Mouse (Mus musculus) heart, embryonic 11.5 days (tissue): ENCODE measurements around the gene Ucp2. TPM values are rescaled to one million over a fixed set of nuclear protein-coding genes. Genes with fewer than 3 reads are reported as not detected.

Experiments used
- ATAC-seq: fragments of 200-750 bp; cut with Nextera tagmentation; replicated peaks from 2 replicates; pipeline ENCODE4 v1.8.0; 2017; ENCODE audit warnings: moderate library complexity; ENCODE audit not compliant: insufficient number of reproducible peaks, low FRiP score, low TSS enrichment
- H3K27ac ChIP-seq: fragments of 300-500 bp; sonication (generic); 2 replicates; pipeline ENCODE4 v1.5.1; 2014; ENCODE audit warnings: mild to moderate bottlenecking, low read depth, low read length
- H3K27me3 ChIP-seq: fragments of 300-500 bp; sonication (generic); 2 replicates; pipeline ENCODE4 v1.6.1; 2014; ENCODE audit warnings: mild to moderate bottlenecking, low read length, mixed read lengths; ENCODE audit not compliant: control insufficient read depth, insufficient read depth
- H3K36me3 ChIP-seq: fragments of 300-500 bp; sonication (generic); 2 replicates; pipeline ENCODE4 v1.6.1; 2014; ENCODE audit warnings: mild to moderate bottlenecking, low read length, moderate library complexity, mixed read lengths; ENCODE audit not compliant: control insufficient read depth, insufficient read depth
- H3K4me1 ChIP-seq: fragments of 300-500 bp; sonication (generic); 2 replicates; pipeline ENCODE4 v1.6.1; 2014; ENCODE audit warnings: low read length; ENCODE audit not compliant: control insufficient read depth, insufficient read depth
- H3K4me2 ChIP-seq: fragments of 300-500 bp; sonication (generic); 2 replicates; pipeline ENCODE4 v1.6.1; 2014; ENCODE audit warnings: mild to moderate bottlenecking, moderate library complexity
- H3K4me3 ChIP-seq: fragments of 300-500 bp; sonication (generic); 2 replicates; pipeline ENCODE4 v1.5.1; 2014; ENCODE audit warnings: low read depth, low read length
- H3K9ac ChIP-seq: fragments of 300-500 bp; sonication (generic); 2 replicates; pipeline ENCODE4 v1.6.1; 2014; ENCODE audit warnings: mild to moderate bottlenecking, low read depth, low read length, moderate library complexity
- H3K9me3 ChIP-seq: fragments of 300-500 bp; sonication (generic); replicated peaks from 2 replicates; pipeline ENCODE4 v1.6.1; 2016; ENCODE audit warnings: low read length; ENCODE audit not compliant: control insufficient read depth
- WGBS: fragments of 180-500 bp; shearing (Covaris S2); extraction: QIAGEN DNeasy Blood & Tissue Kit; methylation state at CpG from one replicate; pipeline ENCODE4 v1.1.7; 2014; ENCODE audit not compliant: insufficient replicate concordance; 5-methylcytosine and 5-hydroxymethylcytosine counted together
- polyA plus RNA-seq: library from polyadenylated mRNA; unstranded; fragments of >200 nt; fragmentation: Nextera tagmentation; extraction: Ambion mirVana; gene quantifications from 2 replicates; pipeline ENCODE4 v1.2.1, GENCODE M21; 2014

The Ucp2 gene
- polyA plus RNA-seq, 1 experiment from 2014 or later = 245 TPM

DNA sequence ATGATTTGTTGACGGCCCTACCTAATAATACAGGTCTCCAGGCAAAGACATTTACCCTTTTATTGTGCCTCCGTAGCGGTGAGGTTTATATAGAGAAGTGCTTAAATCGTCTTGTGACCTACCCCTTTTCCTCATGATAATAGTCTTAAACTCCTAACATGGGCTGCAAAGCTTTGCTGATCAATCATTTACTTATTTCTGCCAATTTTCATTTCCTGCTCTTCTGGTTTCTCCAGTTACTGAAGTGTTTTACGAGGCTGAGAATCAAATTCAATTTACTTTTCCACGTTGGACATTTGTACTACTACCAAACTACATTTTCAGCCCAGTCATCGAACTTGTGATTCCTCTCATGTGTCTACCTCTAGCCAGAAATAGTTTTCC, 44.4 kb downstream of the Ucp2 start:
- H3K36me3 ChIP-seq = peaks cover 12% of the 10 kb centered on the region
- H3K9ac ChIP-seq = peak overlapping the region; percentile 87
- H3K27ac ChIP-seq = peak overlapping the region; percentile 73; the same call in 1 of the 2 replicates
- WGBS = 30% methylated on average over 7 of the region's 7 CpGs
- H3K4me2 ChIP-seq = peak overlapping the region; percentile 81
- no peak for ATAC-seq
- no peaks in the 10 kb centered on the region for H3K27me3 ChIP-seq
- peak overlapping the region; percentile 78 for H3K4me3 ChIP-seq
- no peaks in the 10 kb centered on the region for H3K9me3 ChIP-seq
- peaks cover 9% of the 10 kb centered on the region; the same call in 1 of the 2 replicates for H3K4me1 ChIP-seq

DNA sequence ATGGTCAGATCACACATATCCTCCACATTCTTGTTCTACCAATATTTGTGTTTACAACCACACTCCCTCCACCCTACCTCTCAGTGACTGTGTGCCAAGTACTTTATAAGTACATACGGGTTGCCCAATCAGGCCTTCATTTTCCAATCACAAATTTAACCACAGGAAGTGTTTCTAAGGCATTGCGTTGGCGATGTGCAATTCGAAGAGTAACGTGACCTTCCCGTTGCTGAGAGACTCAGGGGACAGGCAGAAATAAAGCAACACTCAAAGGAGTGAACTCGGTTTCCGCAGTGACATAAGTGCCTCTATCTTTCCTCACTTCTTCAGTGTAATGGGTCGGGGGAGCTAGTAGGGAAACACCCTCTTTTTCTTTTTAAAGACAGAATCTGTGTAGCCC, 46.4 kb downstream of the Ucp2 start:
- Histone ChIP-seq H3K27me3 (no peaks in the 10 kb centered on the region), H3K4me3 (no peak overlapping the region), H3K9ac (no peak overlapping the region), H3K36me3 (peaks cover 12% of the 10 kb centered on the region), H3K4me2 (no peak overlapping the region), H3K4me1 (peaks cover 9% of the 10 kb centered on the region; the same call in 1 of the 2 replicates), H3K27ac (no peak overlapping the region), H3K9me3 (no peaks in the 10 kb centered on the region)
- no peak for ATAC-seq
- WGBS = 92% methylated on average over 9 of the region's 9 CpGs

- Histone ChIP-seq H3K27me3 (no peaks in the 10 kb centered on the region), H3K27ac (no peak overlapping the region), H3K36me3 (peaks cover 7% of the 10 kb centered on the region), H3K4me2 (no peak overlapping the region), H3K4me3 (no peak overlapping the region), H3K9ac (no peak overlapping the region), H3K9me3 (no peaks in the 10 kb centered on the region), H3K4me1 (peaks cover 10% of the 10 kb centered on the region)
- WGBS = 34% methylated on average over 1 of the region's 1 CpGs
- no peak for ATAC-seq
These were observed 51.3 kb downstream of the Ucp2 start for GRCm38 (mm10) chr7:100544437-100544836.

DNA sequence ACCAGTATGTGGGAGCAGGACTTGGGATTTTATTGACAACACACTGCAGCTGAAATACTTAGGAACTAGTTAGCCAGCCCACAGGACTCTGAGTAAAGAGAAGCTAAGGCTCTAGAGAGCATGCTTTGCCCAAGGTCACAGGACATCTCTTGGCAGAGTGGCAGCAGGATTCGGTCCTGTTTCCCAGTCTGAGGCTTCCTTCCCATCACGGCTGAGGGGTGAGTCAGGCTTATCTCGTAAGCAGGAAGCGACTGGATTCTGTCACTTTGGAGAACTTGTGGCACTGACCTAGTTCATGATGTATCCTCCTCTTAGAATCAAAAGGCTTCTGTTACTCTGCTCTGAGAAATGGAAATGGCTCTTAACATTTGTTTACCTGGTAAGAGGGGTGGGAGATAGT, 54.5 kb downstream of the Ucp2 start:
- Histone ChIP-seq H3K36me3 (0 out of 2 replicates have a peak, but pooled peaks cover 3% of the 10 kb centered on the region), H3K4me2 (no peak overlapping the region), H3K27me3 (no peaks in the 10 kb centered on the region), H3K4me1 (peaks cover 16% of the 10 kb centered on the region), H3K9ac (no peak overlapping the region), H3K9me3 (no peaks in the 10 kb centered on the region), H3K4me3 (no peak overlapping the region), H3K27ac (peak overlapping the region; percentile 51)
- ATAC-seq = no peak; the same call in 1 of the 2 replicates
- WGBS = 17% methylated on average over 4 of the region's 4 CpGs

GRCm38 (mm10) chr7:100549796-100550195, 56.7 kb downstream of the Ucp2 start:
- 65% methylated on average over 3 of the region's 3 CpGs for WGBS
- Histone ChIP-seq H3K27ac (no peak overlapping the region), H3K4me3 (no peak overlapping the region), H3K9me3 (no peaks in the 10 kb centered on the region), H3K27me3 (no peaks in the 10 kb centered on the region), H3K36me3 (0 out of 2 replicates have a peak, but pooled peaks cover 3% of the 10 kb centered on the region), H3K4me1 (peaks cover 19% of the 10 kb centered on the region), H3K9ac (no peak overlapping the region), H3K4me2 (no peak overlapping the region)
- ATAC-seq = no peak; the same call in 1 of the 2 replicates

DNA sequence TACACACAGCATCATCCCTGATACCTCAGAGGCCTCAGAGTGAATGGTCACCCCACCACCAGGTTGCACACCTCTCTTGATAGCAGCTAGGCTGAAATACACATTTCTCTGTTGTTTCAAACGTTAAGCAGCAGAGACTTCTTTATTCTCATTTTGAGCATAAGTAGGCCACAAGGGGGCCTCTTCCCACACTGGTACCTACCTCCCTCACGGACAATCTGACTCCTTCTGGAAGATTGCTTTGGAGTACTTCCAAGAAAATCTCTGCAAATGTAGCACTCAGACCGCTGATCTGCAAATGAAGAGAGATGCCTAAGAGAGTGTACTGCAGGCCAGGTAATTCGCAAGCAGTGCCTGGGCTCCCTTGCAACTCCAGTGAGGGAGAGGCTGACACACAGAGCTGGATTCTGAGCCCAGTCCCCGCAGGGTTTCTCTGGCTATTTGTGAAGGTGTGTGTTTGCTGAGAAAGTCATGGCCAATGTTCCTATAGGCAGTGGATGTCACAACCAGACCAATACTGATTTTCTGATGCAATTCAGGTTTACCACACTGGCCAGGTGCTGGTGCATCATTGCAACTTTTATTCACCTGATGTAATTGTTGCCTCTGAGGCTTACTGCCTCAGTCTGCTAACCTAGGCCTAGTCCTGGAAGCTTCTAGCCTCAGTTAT, 57.3 kb downstream of the Ucp2 start:
- Histone ChIP-seq H3K36me3 (0 out of 2 replicates have a peak, but pooled peaks cover 3% of the 10 kb centered on the region), H3K9ac (no peak overlapping the region), H3K4me3 (no peak overlapping the region), H3K4me1 (peaks cover 22% of the 10 kb centered on the region), H3K27ac (0 out of 2 replicates have a peak overlapping the region, but pooled peaks have one; percentile 10), H3K4me2 (no peak overlapping the region), H3K9me3 (no peaks in the 10 kb centered on the region), H3K27me3 (no peaks in the 10 kb centered on the region)
- no peak for ATAC-seq
- WGBS = 49% methylated on average over 5 of the region's 5 CpGs

Other genes starting within 250 kb of the Ucp2 start
- 16.2 and 17.5 TPM in 2 replicates for gene P4ha3, start 207.8 kb upstream of the Ucp2 start, polyA plus RNA-seq
- 20.4 and 22.7 TPM in 2 replicates for gene C2cd3, start 121.1 kb upstream of the Ucp2 start, polyA plus RNA-seq
- gene Ppme1, start 121.0 kb upstream of the Ucp2 start, polyA plus RNA-seq = 56.4 and 62.2 TPM in 2 replicates
- gene Ucp3, start 20.3 kb upstream of the Ucp2 start, polyA plus RNA-seq = not detected in 2 replicates
- gene Dnajb13, start 21.6 kb downstream of the Ucp2 start, polyA plus RNA-seq = 0.19 and 0.21 TPM in 2 replicates
- gene Coa4, start 43.7 kb downstream of the Ucp2 start, polyA plus RNA-seq = 24.4 and 27.0 TPM in 2 replicates
- 115 and 128 TPM in 2 replicates for gene Rab6a, start 114.1 kb downstream of the Ucp2 start, polyA plus RNA-seq
- 76.9 and 77.3 TPM in 2 replicates for gene Mrpl48, start 115.0 kb downstream of the Ucp2 start, polyA plus RNA-seq
- gene Plekhb1, start 169.1 kb downstream of the Ucp2 start, polyA plus RNA-seq = 0.89 and 1.6 TPM in 2 replicates
- 28.1 and 34.9 TPM in 2 replicates for gene Fam168a, start 213.3 kb downstream of the Ucp2 start, polyA plus RNA-seq